Mouse (Mus musculus) megakaryocyte, adult 5-6 weeks (primary cell): ENCODE results near the gene Fam104a. TPM values are rescaled to one million over a fixed set of nuclear protein-coding genes. Genes with fewer than 3 reads are reported as not detected.

Experiments used
- total RNA-seq, 2 experiments: library from RNA; stranded (forward) in 1 of 2; stranded (reverse) in 1 of 2; fragments of 153-499, 151-499 nt in 1 of 2; fragments of 221-1000, 200-1000 nt in 1 of 2; gene quantifications; 2 replicates each; pipeline versions ENCODE4 v1.2.3 to v1.2.4; 2015 to 2017

The Fam104a gene
- total RNA-seq, 2 experiments from 2014 or later: 11.2 to 15.5 TPM

Other genes starting within 250 kb of the Fam104a start
- gene Sstr2, start 64.8 kb downstream of the Fam104a start, total RNA-seq (2015): 0.18 TPM in 1 of 2 replicates, not detected in the other
- gene Sstr2, start 64.8 kb downstream of the Fam104a start, total RNA-seq (2017): not detected in 2 replicates
- 25.0 and 31.2 TPM in 2 replicates for gene Cog1, start 35.0 kb downstream of the Fam104a start, total RNA-seq (2015)
- 15.3 and 22.4 TPM in 2 replicates for gene Cog1, start 35.0 kb downstream of the Fam104a start, total RNA-seq (2017)
- gene Slc39a11, start 34.1 kb downstream of the Fam104a start, total RNA-seq (2015): 11.2 and 13.1 TPM in 2 replicates
- 11.3 and 11.4 TPM in 2 replicates for gene Slc39a11, start 34.1 kb downstream of the Fam104a start, total RNA-seq (2017)
- 3.2 and 5.4 TPM in 2 replicates for gene D11Wsu47e, start 257 bp upstream of the Fam104a start, total RNA-seq (2015)
- gene D11Wsu47e, start 257 bp upstream of the Fam104a start, total RNA-seq (2017): 10.3 and 13.1 TPM in 2 replicates
- not detected in 2 replicates for gene Cpsf4l, start 25.9 kb upstream of the Fam104a start, total RNA-seq (2015)
- not detected in 2 replicates for gene Cpsf4l, start 25.9 kb upstream of the Fam104a start, total RNA-seq (2017)
- 14.0 and 20.1 TPM in 2 replicates for gene Cdc42ep4, start 67.7 kb upstream of the Fam104a start, total RNA-seq (2015)
- 26.9 and 27.8 TPM in 2 replicates for gene Cdc42ep4, start 67.7 kb upstream of the Fam104a start, total RNA-seq (2017)